Mouse (Mus musculus): Measurements from ENCODE around the gene Prss46.
A peak's percentile ranks its signal among the peaks of the same experiment; 100 is the strongest.
"Not testable (repeated sequence)": the region's sequence is repeated elsewhere in the genome, so short reads cannot be mapped to it uniquely, and the experiment has no call there.

The Prss46 gene

GRCm38 (mm10) chr9:110844206-110844605 is at the start of gene Prss46:
TSS of gene Prss46 (plus strand) at chr9:110844506.
- no peak for DNase-seq

GRCm38 (mm10) chr9:110797013-110797412 is 47.3 kb upstream of the Prss46 start:
- no peak for DNase-seq

- DNase-seq, result no peak
Observed at GRCm38 (mm10) chr9:110797866-110798265, 46.4 kb upstream of the Prss46 start, which contains the start of gene Prss42. TSS of gene Prss42 (plus strand) at chr9:110798166.

- DNase-seq, result no peak
Observed at GRCm38 (mm10) chr9:110800834-110801479, 43.3 kb upstream of the Prss46 start.

- DNase-seq, result no peak
Observed at GRCm38 (mm10) chr9:110803294-110803693, 41.0 kb upstream of the Prss46 start.

GRCm38 (mm10) chr9:110810051-110810450 is 34.3 kb upstream of the Prss46 start:
- DNase-seq, result no peak

GRCm38 (mm10) chr9:110813789-110814188 is 30.5 kb upstream of the Prss46 start, which contains the start of gene Prss44:
TSS of gene Prss44 (plus strand) at chr9:110813994.
- DNase-seq, result no peak

- not testable (repeated sequence) for DNase-seq
Observed at GRCm38 (mm10) chr9:110820546-110820945, 23.8 kb upstream of the Prss46 start.

GRCm38 (mm10) chr9:110821436-110821835 is 22.9 kb upstream of the Prss46 start:
- DNase-seq, result no peak

GRCm38 (mm10) chr9:110825426-110825825 is 18.9 kb upstream of the Prss46 start:
- no peak for DNase-seq

- no peak for DNase-seq
Observed at GRCm38 (mm10) chr9:110825832-110826231, 18.5 kb upstream of the Prss46 start.

GRCm38 (mm10) chr9:110826390-110826789 is 17.9 kb upstream of the Prss46 start, which contains the start of gene Prss43:
TSS of gene Prss43 (plus strand) at chr9:110826690.
- DNase-seq, result no peak

- DNase-seq, result peak in 1 of 2 experiments; percentile 22
Observed at GRCm38 (mm10) chr9:110833021-110833420, 11.3 kb upstream of the Prss46 start.

GRCm38 (mm10) chr9:110834411-110834810 is 9.9 kb upstream of the Prss46 start, which contains the start of gene Prss45:
TSS of gene Prss45 (plus strand) at chr9:110834588.
- no peak for DNase-seq

GRCm38 (mm10) chr9:110834961-110835360 is 9.3 kb upstream of the Prss46 start:
- DNase-seq, result no peak

- no peak for DNase-seq
Observed at GRCm38 (mm10) chr9:110836112-110836511, 8.2 kb upstream of the Prss46 start.

- peak in 1 of 2 experiments; percentile 4 for DNase-seq
Observed at GRCm38 (mm10) chr9:110840905-110841304, 3.4 kb upstream of the Prss46 start.

GRCm38 (mm10) chr9:110841438-110841837 is 2.9 kb upstream of the Prss46 start:
- DNase-seq, result peak in 1 of 2 experiments; percentile 18

- DNase-seq, result no peak
Observed at GRCm38 (mm10) chr9:110849162-110849561, 4.9 kb downstream of the Prss46 start.

- DNase-seq, result no peak
Observed at GRCm38 (mm10) chr9:110855903-110856302, 11.6 kb downstream of the Prss46 start.

GRCm38 (mm10) chr9:110856920-110857319 is 12.6 kb downstream of the Prss46 start:
- DNase-seq, result peak; percentile 41 to 50

- peak; percentile 39 to 58 for DNase-seq
Observed at GRCm38 (mm10) chr9:110857781-110858472, 13.6 kb downstream of the Prss46 start, which contains the start of gene Prss50. TSS of gene Prss50 (plus strand) at chr9:110857967.

- no peak for DNase-seq
Observed at GRCm38 (mm10) chr9:110858523-110858922, 14.2 kb downstream of the Prss46 start.
